Mouse (Mus musculus) ES-E14 (cell line): Measurements from ENCODE around the gene Nupl2. TPM values are rescaled to one million over a fixed set of nuclear protein-coding genes. Genes with fewer than 3 reads are reported as not detected.
A peak's percentile ranks its signal among the peaks of the same experiment; 100 is the strongest.

Experiments used
- DNase-seq: peaks from one replicate; pipeline ENCODE4 v3.0.0-alpha.2; 2013; ENCODE audit warnings: low read depth, low spot score
- H3K27ac ChIP-seq: 2 replicates; pipeline ENCODE4 v1.5.1; 2012; ENCODE audit warnings: low read depth, mild to moderate bottlenecking, low read length, moderate library complexity, mixed read lengths; ENCODE audit not compliant: poor library complexity, insufficient read depth, severe bottlenecking
- H3K36me3 ChIP-seq: 2 replicates; pipeline ENCODE4 v1.6.1; 2012; ENCODE audit warnings: mild to moderate bottlenecking, low read length, moderate library complexity, mixed read lengths; ENCODE audit not compliant: control insufficient read depth, poor library complexity, insufficient read depth, severe bottlenecking
- H3K4me1 ChIP-seq, 2 experiments: fragments of 150-350 bp in 1 of 2; sonication (generic) in 1 of 2; 2 replicates each; pipeline ENCODE4 v1.6.1; 2012; ENCODE audit warnings: low read length in 2 of 2, mild to moderate bottlenecking in 1 of 2, mixed read lengths in 1 of 2; ENCODE audit not compliant: control insufficient read depth in 2 of 2, insufficient read depth in 2 of 2, poor library complexity in 1 of 2
- H3K4me3 ChIP-seq, 2 experiments: fragments of 150-350 bp in 1 of 2; sonication (generic) in 1 of 2; 2 replicates each; pipeline ENCODE4 v1.5.1; 2012; ENCODE audit warnings: low read length in 2 of 2, low read depth in 1 of 2, mild to moderate bottlenecking in 1 of 2, mixed read lengths in 1 of 2; ENCODE audit not compliant: insufficient read depth in 1 of 2, poor library complexity in 1 of 2, severe bottlenecking in 1 of 2
- H3K9ac ChIP-seq: 2 replicates; pipeline ENCODE4 v1.6.1; 2012; ENCODE audit warnings: low read depth, mild to moderate bottlenecking, low read length, mixed read lengths; ENCODE audit not compliant: poor library complexity, insufficient read depth, severe bottlenecking
- H3K9me3 ChIP-seq: fragments of 150-350 bp; sonication (generic); 2 replicates; pipeline ENCODE4 v1.6.1; 2012; ENCODE audit warnings: low read depth, mild to moderate bottlenecking, low read length; ENCODE audit not compliant: control insufficient read depth, insufficient read depth
- CHD2 ChIP-seq: IDR thresholded peaks from 2 replicates; pipeline ENCODE4 v1.6.1; 2014; ENCODE audit warnings: mild to moderate bottlenecking, low read depth, low read length, inconsistent platforms
- HCFC1 ChIP-seq: IDR thresholded peaks from 2 replicates; pipeline ENCODE4 v1.6.1; 2012; ENCODE audit warnings: low read length, inconsistent platforms, borderline replicate concordance; ENCODE audit not compliant: insufficient read depth
- MAFK ChIP-seq: IDR thresholded peaks from 2 replicates; pipeline ENCODE4 v1.6.1; 2014; ENCODE audit warnings: mild to moderate bottlenecking, low read depth, low read length, inconsistent platforms; ENCODE audit not compliant: insufficient read depth
- ZC3H11A ChIP-seq: IDR thresholded peaks from 2 replicates; pipeline ENCODE4 v1.6.1; 2012; ENCODE audit warnings: low read depth, mild to moderate bottlenecking, inconsistent platforms, low read length, borderline replicate concordance
- ZNF384 ChIP-seq: IDR thresholded peaks from 2 replicates; pipeline ENCODE4 v1.6.1; 2012; ENCODE audit warnings: low read depth, low read length, inconsistent platforms
- in situ Hi-C, 2 experiments: fragments of 600-800 bp; cut with MboI; formaldehyde crosslinking; loops; one replicate each; pipeline ENCODE4 v1.15.1; 2025; ENCODE audit warnings: low sequenced_read_pairs in 2 of 2, inconsistent platforms in 1 of 2; ENCODE audit not compliant: unreplicated experiment in 2 of 2
- total RNA-seq: library from RNA; depleted of rRNA; stranded (reverse); fragments of 300-350 nt; gene quantifications from 2 replicates; pipeline ENCODE4 v1.2.3, GENCODE M21; 2012; rRNA removed

Nupl2 gene
- total RNA-seq, 1 experiment: 10.5 TPM

- in situ Hi-C loops: no loop called here
- H3K9ac ChIP-seq: no peak overlapping the region
- no peaks in the 10 kb centered on the region for H3K36me3 ChIP-seq
- no peak for TF ChIP-seq MAFK
- TF ChIP-seq CHD2: no peak
- no peak for TF ChIP-seq ZC3H11A
- no peak for TF ChIP-seq ZNF384
- TF ChIP-seq HCFC1: no peak
- peaks cover 3 to 7% of the 10 kb centered on the region in 2 experiments; a peak in 3 of 4 replicates for H3K4me1 ChIP-seq
- no peak overlapping the region for H3K27ac ChIP-seq
- H3K4me3 ChIP-seq: no peak overlapping the region
- no peaks in the 10 kb centered on the region for H3K9me3 ChIP-seq
- DNase-seq: no peak
These were observed 49.2 kb downstream of the Nupl2 start for GRCm38 (mm10) chr5:24213861-24214546.

GRCm38 (mm10) chr5:24214547-24214878, 49.8 kb downstream of the Nupl2 start:
- Histone ChIP-seq H3K4me1 (peaks cover 3 to 7% of the 10 kb centered on the region in 2 experiments; a peak in 3 of 4 replicates), H3K27ac (no peak overlapping the region), H3K4me3 (no peak overlapping the region), H3K36me3 (no peaks in the 10 kb centered on the region), H3K9ac (no peak overlapping the region), H3K9me3 (no peaks in the 10 kb centered on the region)
- in situ Hi-C loops: no loop called here
- TF ChIP-seq ZNF384 (no peak), ZC3H11A (no peak), HCFC1 (no peak), MAFK (no peak), CHD2 (no peak)
- DNase-seq: peak; percentile 64

GRCm38 (mm10) chr5:24214900-24215299, 50.1 kb downstream of the Nupl2 start:
- no peak overlapping the region for H3K27ac ChIP-seq
- H3K4me3 ChIP-seq: no peak overlapping the region
- H3K4me1 ChIP-seq: peaks cover 3 to 7% of the 10 kb centered on the region in 2 experiments; a peak in 3 of 4 replicates
- no peak for DNase-seq
- no peaks in the 10 kb centered on the region for H3K9me3 ChIP-seq
- no peaks in the 10 kb centered on the region for H3K36me3 ChIP-seq
- TF ChIP-seq ZNF384 (no peak), MAFK (no peak), HCFC1 (no peak), CHD2 (no peak), ZC3H11A (no peak)
- no peak overlapping the region for H3K9ac ChIP-seq
- in situ Hi-C loops: no loop called here

Other genes starting within 250 kb of the Nupl2 start
- 10.7 and 13.2 TPM in 2 replicates for gene Fam126a, start 134.3 kb upstream of the Nupl2 start, total RNA-seq
- 24.4 and 30.5 TPM in 2 replicates for gene Klhl7, start 64.4 kb upstream of the Nupl2 start, total RNA-seq
- 6.5 and 7.7 TPM in 2 replicates for gene Kcnh2, start 186.6 kb downstream of the Nupl2 start, total RNA-seq
- 2.2 and 5.8 TPM in 2 replicates for gene Nos3, start 199.8 kb downstream of the Nupl2 start, total RNA-seq
- gene Atg9b, start 227.2 kb downstream of the Nupl2 start, total RNA-seq: 3.7 and 8.2 TPM in 2 replicates
- gene Abcb8, start 228.7 kb downstream of the Nupl2 start, total RNA-seq: 46.5 and 70.5 TPM in 2 replicates
- 0.40 and 0.90 TPM in 2 replicates for gene Asic3, start 248.4 kb downstream of the Nupl2 start, total RNA-seq